Mouse (Mus musculus): ENCODE measurements around the gene Gtpbp3. TPM values are rescaled to one million over a fixed set of nuclear protein-coding genes. Genes with fewer than 3 reads are reported as not detected.

Gtpbp3 gene
- 35.0 and 37.4 TPM in 2 replicates for polyA plus RNA-seq (2012; rRNA removed)

GRCm38 (mm10) chr8:71487691-71488445 lies at the start of gene Gtpbp3:
Gtpbp3 (plus strand) TSS chr8:71488103.
- Histone ChIP-seq H3K27ac (ENCODE audit: insufficient read depth, low read length) (no peak within 1 kb of the TSS), H3K4me1 (ENCODE audit: control insufficient read depth, insufficient read depth, low read length) (peaks cover 5% of the 10 kb centered on the region; the same call in 1 of the 2 replicates), H3K4me3 (ENCODE audit: insufficient read depth, low read length) (peak within 1 kb of the TSS; percentile 78)
- no peak for TF ChIP-seq POLR2A (IDR thresholded peaks at IDR 0.05; ENCODE audit: extremely low read depth, insufficient read depth, low read length)
- TF ChIP-seq CTCF (IDR thresholded peaks at IDR 0.05; ENCODE audit: extremely low read depth, insufficient read depth, low read length): no peak

- no peak overlapping the region for H3K4me3 ChIP-seq (ENCODE audit: insufficient read depth, low read length)
- TF ChIP-seq POLR2A (IDR thresholded peaks at IDR 0.05; ENCODE audit: extremely low read depth, insufficient read depth, low read length): no peak
- TF ChIP-seq CTCF (IDR thresholded peaks at IDR 0.05; ENCODE audit: extremely low read depth, insufficient read depth, low read length): peak; percentile 69
- H3K4me1 ChIP-seq (ENCODE audit: control insufficient read depth, insufficient read depth, low read length): no peaks in the 10 kb centered on the region
- H3K27ac ChIP-seq (ENCODE audit: insufficient read depth, low read length): no peak overlapping the region
These were observed 46.5 kb upstream of the Gtpbp3 start for GRCm38 (mm10) chr8:71441404-71441803.

DNA sequence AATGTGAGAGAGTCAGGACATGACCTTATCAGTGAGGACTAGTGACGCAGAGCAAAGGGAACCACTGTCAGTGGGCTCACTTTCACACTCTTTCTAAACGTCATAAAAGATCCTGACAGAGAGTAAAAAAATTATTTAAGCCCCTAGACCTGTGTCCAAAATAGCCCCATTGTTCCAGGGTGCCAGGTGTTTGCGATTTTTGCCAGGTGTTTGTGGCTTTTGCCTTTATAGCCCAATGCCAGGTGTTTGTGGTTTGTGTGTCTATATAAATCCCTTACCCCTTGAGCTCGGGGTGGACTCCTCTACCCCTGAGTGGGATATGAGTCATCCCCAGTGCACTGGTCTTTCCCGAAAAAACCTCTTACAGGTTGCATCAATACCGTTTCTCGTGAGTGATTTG lies 42.8 kb upstream of the Gtpbp3 start:
- TF ChIP-seq CTCF (IDR thresholded peaks at IDR 0.05; ENCODE audit: extremely low read depth, insufficient read depth, low read length) (no peak), POLR2A (IDR thresholded peaks at IDR 0.05; ENCODE audit: extremely low read depth, insufficient read depth, low read length) (no peak)
- H3K4me1 ChIP-seq (ENCODE audit: control insufficient read depth, insufficient read depth, low read length): no peaks in the 10 kb centered on the region
- no peak overlapping the region for H3K27ac ChIP-seq (ENCODE audit: insufficient read depth, low read length)
- no peak overlapping the region for H3K4me3 ChIP-seq (ENCODE audit: insufficient read depth, low read length)

GRCm38 (mm10) chr8:71451337-71451736 lies 36.6 kb upstream of the Gtpbp3 start:
- Histone ChIP-seq H3K4me3 (ENCODE audit: insufficient read depth, low read length) (no peak overlapping the region), H3K4me1 (ENCODE audit: control insufficient read depth, insufficient read depth, low read length) (no peaks in the 10 kb centered on the region), H3K27ac (ENCODE audit: insufficient read depth, low read length) (no peak overlapping the region)
- TF ChIP-seq CTCF (IDR thresholded peaks at IDR 0.05; ENCODE audit: extremely low read depth, insufficient read depth, low read length): no peak
- no peak for TF ChIP-seq POLR2A (IDR thresholded peaks at IDR 0.05; ENCODE audit: extremely low read depth, insufficient read depth, low read length)

- TF ChIP-seq CTCF (IDR thresholded peaks at IDR 0.05; ENCODE audit: extremely low read depth, insufficient read depth, low read length) (no peak), POLR2A (IDR thresholded peaks at IDR 0.05; ENCODE audit: extremely low read depth, insufficient read depth, low read length) (no peak)
- Histone ChIP-seq H3K4me3 (ENCODE audit: insufficient read depth, low read length) (no peak overlapping the region), H3K27ac (ENCODE audit: insufficient read depth, low read length) (no peak overlapping the region), H3K4me1 (ENCODE audit: control insufficient read depth, insufficient read depth, low read length) (no peaks in the 10 kb centered on the region)
These were observed 36.1 kb upstream of the Gtpbp3 start for GRCm38 (mm10) chr8:71451777-71452176.

- no peak overlapping the region for H3K27ac ChIP-seq (ENCODE audit: insufficient read depth, low read length)
- no peaks in the 10 kb centered on the region for H3K4me1 ChIP-seq (ENCODE audit: control insufficient read depth, insufficient read depth, low read length)
- no peak overlapping the region for H3K4me3 ChIP-seq (ENCODE audit: insufficient read depth, low read length)
- TF ChIP-seq POLR2A (IDR thresholded peaks at IDR 0.05; ENCODE audit: extremely low read depth, insufficient read depth, low read length) (no peak), CTCF (IDR thresholded peaks at IDR 0.05; ENCODE audit: extremely low read depth, insufficient read depth, low read length) (no peak)
These were observed 35.2 kb upstream of the Gtpbp3 start for GRCm38 (mm10) chr8:71452669-71453068.

- TF ChIP-seq CTCF (IDR thresholded peaks at IDR 0.05; ENCODE audit: extremely low read depth, insufficient read depth, low read length) (no peak), POLR2A (IDR thresholded peaks at IDR 0.05; ENCODE audit: extremely low read depth, insufficient read depth, low read length) (no peak)
- no peak overlapping the region for H3K4me3 ChIP-seq (ENCODE audit: insufficient read depth, low read length)
- H3K4me1 ChIP-seq (ENCODE audit: control insufficient read depth, insufficient read depth, low read length): no peaks in the 10 kb centered on the region; the same call in 1 of the 2 replicates
- H3K27ac ChIP-seq (ENCODE audit: insufficient read depth, low read length): no peak overlapping the region
These were observed 33.2 kb upstream of the Gtpbp3 start for GRCm38 (mm10) chr8:71454668-71455067.

DNA sequence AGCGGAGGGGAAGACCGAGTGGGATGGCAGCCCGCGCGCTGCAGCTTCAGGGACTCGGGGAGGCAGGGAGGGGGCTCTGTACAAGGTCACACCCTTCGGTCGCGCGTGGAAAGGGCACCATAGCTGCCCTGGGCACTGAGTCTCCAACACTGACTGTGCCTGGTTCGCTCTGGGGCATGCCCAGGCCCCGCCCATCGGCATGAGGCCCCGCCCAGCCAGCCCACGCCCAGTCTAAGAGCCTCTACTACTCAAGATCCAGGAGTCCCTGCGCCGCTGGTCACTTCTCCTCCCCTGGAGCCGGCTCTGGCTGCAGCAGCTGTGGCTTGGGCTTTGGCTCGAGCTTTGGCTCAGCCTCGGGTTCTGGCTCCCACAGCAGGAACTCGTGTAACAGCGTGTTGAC lies 31.0 kb upstream of the Gtpbp3 start:
- Histone ChIP-seq H3K27ac (ENCODE audit: insufficient read depth, low read length) (no peak overlapping the region), H3K4me1 (ENCODE audit: control insufficient read depth, insufficient read depth, low read length) (peaks cover 2% of the 10 kb centered on the region; the same call in 1 of the 2 replicates), H3K4me3 (ENCODE audit: insufficient read depth, low read length) (no peak overlapping the region)
- TF ChIP-seq POLR2A (IDR thresholded peaks at IDR 0.05; ENCODE audit: extremely low read depth, insufficient read depth, low read length) (no peak), CTCF (IDR thresholded peaks at IDR 0.05; ENCODE audit: extremely low read depth, insufficient read depth, low read length) (no peak)

- Histone ChIP-seq H3K4me1 (ENCODE audit: control insufficient read depth, insufficient read depth, low read length) (peaks cover 5% of the 10 kb centered on the region), H3K4me3 (ENCODE audit: insufficient read depth, low read length) (no peak overlapping the region), H3K27ac (ENCODE audit: insufficient read depth, low read length) (no peak overlapping the region)
- TF ChIP-seq CTCF (IDR thresholded peaks at IDR 0.05; ENCODE audit: extremely low read depth, insufficient read depth, low read length) (no peak), POLR2A (IDR thresholded peaks at IDR 0.05; ENCODE audit: extremely low read depth, insufficient read depth, low read length) (no peak)
These were observed 30.1 kb upstream of the Gtpbp3 start for GRCm38 (mm10) chr8:71457659-71458270.

DNA sequence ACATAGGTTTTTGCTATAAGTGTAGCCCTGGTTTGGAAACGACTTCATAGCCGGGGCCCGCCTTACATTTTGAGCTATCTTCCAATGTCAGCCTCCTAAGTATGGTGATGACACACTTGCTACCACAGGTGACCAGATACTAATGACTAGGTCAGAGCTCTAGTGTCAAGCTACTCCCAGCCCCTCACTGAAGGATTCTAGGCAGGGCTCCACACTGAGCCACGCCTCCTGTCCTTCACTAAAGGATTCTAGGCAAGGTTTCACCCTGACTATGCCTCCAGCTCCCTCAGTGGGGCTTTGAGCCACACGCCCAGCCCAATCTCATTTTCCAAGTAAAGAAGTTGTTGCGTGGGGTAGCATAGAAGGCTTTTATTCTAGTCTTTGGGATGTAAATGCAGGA lies 27.2 kb upstream of the Gtpbp3 start:
- Histone ChIP-seq H3K4me1 (ENCODE audit: control insufficient read depth, insufficient read depth, low read length) (peaks cover 7% of the 10 kb centered on the region), H3K27ac (ENCODE audit: insufficient read depth, low read length) (no peak overlapping the region), H3K4me3 (ENCODE audit: insufficient read depth, low read length) (no peak overlapping the region)
- no peak for TF ChIP-seq CTCF (IDR thresholded peaks at IDR 0.05; ENCODE audit: extremely low read depth, insufficient read depth, low read length)
- no peak for TF ChIP-seq POLR2A (IDR thresholded peaks at IDR 0.05; ENCODE audit: extremely low read depth, insufficient read depth, low read length)

Measured in cortical plate, adult 2 months (tissue).